In genomic region chr19:14695369-14695768, GRCm38 (mm10) we compare ENCODE assay signal across 23 mouse cellular contexts.
DNase-seq lines count a peak whose midpoint lies in the region; ATAC-seq lines count a peak whose summit lies in the region.
"Had no signal": no experiment of that assay in that cellular context is flagged by ENCODE, and none has a peak within 500 bp of the region (broad histone marks: within the 10 kb centered on the region; RNA-seq: fewer than 3 reads in every experiment).

No protein-coding gene starts in this region.

- intact Hi-C loops in heart, postnatal 14 days (cut with DNase I), result no loop called here

- H3K9ac ChIP-seq in heart, embryonic 16.5 days (ENCODE audit: low read length), result no peak overlapping the region
- H3K9ac ChIP-seq in midbrain, embryonic 11.5 days (ENCODE audit: low read length), result no peak overlapping the region
- H3K9ac ChIP-seq: embryonic facial prominence, embryonic 13.5 days; forebrain, embryonic 15.5 days; hindbrain, embryonic 13.5 days; kidney, embryonic 15.5 days; liver, postnatal 0 days; neural tube, embryonic 12.5 days had no signal

- H3K4me1 ChIP-seq in heart, embryonic 16.5 days (ENCODE audit: control insufficient read depth, insufficient read depth, low read length), result no peaks in the 10 kb centered on the region
- H3K4me1 ChIP-seq in midbrain, embryonic 11.5 days (ENCODE audit: control insufficient read depth, insufficient read depth, low read length), result no peaks in the 10 kb centered on the region
- H3K4me1 ChIP-seq: embryonic facial prominence, embryonic 13.5 days; forebrain, embryonic 15.5 days; heart, embryonic 10.5 days; hindbrain, embryonic 13.5 days; kidney, embryonic 15.5 days; limb, embryonic 10.5 days; neural tube, embryonic 12.5 days had no signal

- WGBS in heart, embryonic 16.5 days, result 82% methylated on average over 10 of the region's 10 CpGs
- WGBS in midbrain, embryonic 11.5 days, result 92% methylated on average over 10 of the region's 10 CpGs

- H3K36me3 ChIP-seq in heart, embryonic 16.5 days (ENCODE audit: control insufficient read depth, insufficient read depth), result no peaks in the 10 kb centered on the region
- no peaks in the 10 kb centered on the region for H3K36me3 ChIP-seq in midbrain, embryonic 11.5 days (ENCODE audit: control insufficient read depth, insufficient read depth, low read length)
- H3K36me3 ChIP-seq: embryonic facial prominence, embryonic 13.5 days; forebrain, embryonic 15.5 days; heart, embryonic 10.5 days; hindbrain, embryonic 13.5 days; kidney, embryonic 15.5 days; limb, embryonic 10.5 days; neural tube, embryonic 12.5 days had no signal

- H3K4me2 ChIP-seq in heart, embryonic 16.5 days (ENCODE audit: low read depth, low read length), result no peak overlapping the region
- H3K4me2 ChIP-seq in midbrain, embryonic 11.5 days, result no peak overlapping the region
- H3K4me2 ChIP-seq: embryonic facial prominence, embryonic 13.5 days; forebrain, embryonic 15.5 days; hindbrain, embryonic 13.5 days; kidney, embryonic 15.5 days; neural tube, embryonic 12.5 days had no signal

- no peak overlapping the region for H3K4me3 ChIP-seq in heart, embryonic 16.5 days (ENCODE audit: low read length)
- H3K4me3 ChIP-seq in midbrain, embryonic 11.5 days (ENCODE audit: low read depth, low read length), result no peak overlapping the region
- H3K4me3 ChIP-seq: embryonic facial prominence, embryonic 13.5 days; forebrain, embryonic 15.5 days; heart, embryonic 10.5 days; hindbrain, embryonic 13.5 days; kidney, embryonic 15.5 days; limb, embryonic 10.5 days; neural tube, embryonic 12.5 days had no signal

- DNase-seq in heart, postnatal 14 days, result no peak
- peak; percentile 93 for DNase-seq in naive thymus-derived CD4-positive, alpha-beta T cell, adult 2 months (ENCODE audit: low read depth)
- peak; percentile 49 for DNase-seq in thymus, postnatal 25 days
- no peak for DNase-seq in midbrain, embryonic 11.5 days (ENCODE audit: low spot score, missing footprints)
- no peak for DNase-seq in cerebellum, postnatal 10 days
- DNase-seq in frontal cortex, postnatal 14 days (ENCODE audit: low spot score in 2 of 2), result no peak
- DNase-seq: adrenal gland, postnatal 25 days; cerebellum, adult 2 months; heart, postnatal 10 days; kidney, postnatal 4 days; layer of hippocampus, adult 9-11 months; liver, postnatal 0 days; lung, postnatal 14 days had no signal

- ATAC-seq in heart, embryonic 16.5 days (replicated peaks; ENCODE audit: extremely low read depth, insufficient read depth, low FRiP score), result peak; percentile 41; the same call in 1 of the 2 replicates
- peak; percentile 68; the same call in 1 of the 2 replicates for ATAC-seq in common myeloid progenitor, adult 5-6 weeks (replicated peaks; ENCODE audit: low read depth, poor library complexity, severe bottlenecking)
- ATAC-seq in midbrain, embryonic 11.5 days (ENCODE audit: low FRiP score), result no peak
- ATAC-seq: forebrain, embryonic 15.5 days; intestine, postnatal 0 days; liver, postnatal 0 days had no signal

- H3K9me3 ChIP-seq in heart, embryonic 16.5 days (replicated peaks; ENCODE audit: control insufficient read depth, low read length), result no peaks in the 10 kb centered on the region
- H3K9me3 ChIP-seq in midbrain, embryonic 11.5 days (ENCODE audit: control insufficient read depth, low read length), result no peaks in the 10 kb centered on the region
- H3K9me3 ChIP-seq: embryonic facial prominence, embryonic 13.5 days; forebrain, embryonic 15.5 days; heart, embryonic 10.5 days; hindbrain, embryonic 13.5 days; kidney, embryonic 15.5 days; limb, embryonic 10.5 days; neural tube, embryonic 12.5 days had no signal

- no peak overlapping the region for H3K27ac ChIP-seq in heart, embryonic 16.5 days (ENCODE audit: low read length)
- no peak overlapping the region for H3K27ac ChIP-seq in midbrain, embryonic 11.5 days (ENCODE audit: low read depth, low read length)
- H3K27ac ChIP-seq: embryonic facial prominence, embryonic 13.5 days; forebrain, embryonic 15.5 days; heart, embryonic 10.5 days; hindbrain, embryonic 13.5 days; kidney, embryonic 15.5 days; limb, embryonic 10.5 days; neural tube, embryonic 12.5 days had no signal

- no peaks in the 10 kb centered on the region for H3K27me3 ChIP-seq in heart, embryonic 16.5 days (ENCODE audit: control insufficient read depth, insufficient read depth, low read length)
- H3K27me3 ChIP-seq in midbrain, embryonic 11.5 days (ENCODE audit: control insufficient read depth, insufficient read depth, low read length), result no peaks in the 10 kb centered on the region
- H3K27me3 ChIP-seq: embryonic facial prominence, embryonic 13.5 days; forebrain, embryonic 15.5 days; hindbrain, embryonic 13.5 days; kidney, embryonic 15.5 days; neural tube, embryonic 12.5 days had no signal

Comparison
In these comparisons a context has a peak if more than half of its experiments do, and no peak if none do; other contexts are left out.
1. DNase-seq: peak in naive thymus-derived CD4-positive, alpha-beta T cell, adult 2 months (single experiment) and thymus, postnatal 25 days (single experiment); none in heart, postnatal 14 days (0 of 2), midbrain, embryonic 11.5 days (single experiment), cerebellum, postnatal 10 days (0 of 2) and frontal cortex, postnatal 14 days (0 of 2).